Mouse (Mus musculus): ENCODE results near the gene Tent5b. TPM values are rescaled to one million over a fixed set of nuclear protein-coding genes. Genes with fewer than 3 reads are reported as not detected.
"Not testable (repeated sequence)": the region's sequence is repeated elsewhere in the genome, so short reads cannot be mapped to it uniquely, and the experiment has no call there.

The Tent5b gene
- polyA plus RNA-seq, 1 experiment from 2014 or later: 0.71 TPM

GRCm38 (mm10) chr4:133495711-133496110 lies 15.8 kb downstream of the Tent5b start:
- Histone ChIP-seq H3K36me3 (replicated peaks) (no peaks in the 10 kb centered on the region), H3K4me3 (no peak overlapping the region), H3K27me3 (ENCODE audit: poor library complexity, severe bottlenecking) (peaks cover 77% of the 10 kb centered on the region), H3K27ac (no peak overlapping the region), H3K4me1 (peaks cover 46% of the 10 kb centered on the region), H3K9me3 (no peaks in the 10 kb centered on the region)
- WGBS: 33% methylated on average over 7 of the region's 7 CpGs
- no peak for DNase-seq (ENCODE audit: extremely low spot score, low spot score)

GRCm38 (mm10) chr4:133496738-133497445 lies 17.0 kb downstream of the Tent5b start:
- 30% methylated on average over 6 of the region's 6 CpGs for WGBS
- peak overlapping the region; percentile 73 for H3K4me3 ChIP-seq

GRCm38 (mm10) chr4:133497461-133498159 lies 17.7 kb downstream of the Tent5b start:
- Histone ChIP-seq H3K9me3 (no peaks in the 10 kb centered on the region), H3K4me3 (peak overlapping the region; percentile 73), H3K27ac (peak overlapping the region; percentile 73), H3K4me1 (peaks cover 38% of the 10 kb centered on the region), H3K27me3 (ENCODE audit: poor library complexity, severe bottlenecking) (peaks cover 96% of the 10 kb centered on the region), H3K36me3 (replicated peaks) (no peaks in the 10 kb centered on the region)
- no peak for DNase-seq (ENCODE audit: extremely low spot score, low spot score)
- under 1% methylated on average over 70 of the region's 70 CpGs for WGBS

More at GRCm38 (mm10) chr4:133496738-133497445, 17.0 kb downstream of the Tent5b start:
- no peak overlapping the region for H3K27ac ChIP-seq
- no peaks in the 10 kb centered on the region for H3K9me3 ChIP-seq
- peaks cover 41% of the 10 kb centered on the region for H3K4me1 ChIP-seq
- H3K36me3 ChIP-seq (replicated peaks): no peaks in the 10 kb centered on the region
- DNase-seq (ENCODE audit: extremely low spot score, low spot score): no peak
- peaks cover 89% of the 10 kb centered on the region for H3K27me3 ChIP-seq (ENCODE audit: poor library complexity, severe bottlenecking)

GRCm38 (mm10) chr4:133498160-133498724 lies 18.3 kb downstream of the Tent5b start, which contains the start of gene Trnp1:
Gene Trnp1, minus strand, starts transcription at chr4:133498550.
- peak within 1 kb of the TSS; percentile 73 for H3K4me3 ChIP-seq
- peak within 1 kb of the TSS; percentile 73 for H3K27ac ChIP-seq
- DNase-seq (ENCODE audit: extremely low spot score, low spot score): peak; percentile 79
- H3K9me3 ChIP-seq: no peaks in the 10 kb centered on the region
- H3K36me3 ChIP-seq (replicated peaks): no peaks in the 10 kb centered on the region
- peaks cover 99% of the 10 kb centered on the region for H3K27me3 ChIP-seq (ENCODE audit: poor library complexity, severe bottlenecking)
- H3K4me1 ChIP-seq: peaks cover 38% of the 10 kb centered on the region
- under 1% methylated on average over 53 of the region's 53 CpGs for WGBS

GRCm38 (mm10) chr4:133501514-133501913 lies 21.6 kb downstream of the Tent5b start:
- peaks cover 28% of the 10 kb centered on the region for H3K4me1 ChIP-seq
- no peak for DNase-seq (ENCODE audit: extremely low spot score, low spot score)
- H3K4me3 ChIP-seq: no peak overlapping the region
- peaks cover 97% of the 10 kb centered on the region for H3K27me3 ChIP-seq (ENCODE audit: poor library complexity, severe bottlenecking)
- 62% methylated on average over 7 of the region's 7 CpGs for WGBS
- no peak overlapping the region for H3K27ac ChIP-seq
- H3K9me3 ChIP-seq: no peaks in the 10 kb centered on the region
- H3K36me3 ChIP-seq (replicated peaks): no peaks in the 10 kb centered on the region

- WGBS: 75% methylated on average over 5 of the region's 5 CpGs
- Histone ChIP-seq H3K9me3 (no peaks in the 10 kb centered on the region), H3K36me3 (replicated peaks) (no peaks in the 10 kb centered on the region), H3K4me1 (0 out of 2 replicates have a peak, but pooled peaks cover 3% of the 10 kb centered on the region), H3K27me3 (ENCODE audit: poor library complexity, severe bottlenecking) (peaks cover 94% of the 10 kb centered on the region), H3K4me3 (no peak overlapping the region), H3K27ac (no peak overlapping the region)
- no peak for DNase-seq (ENCODE audit: extremely low spot score, low spot score)
Measured at GRCm38 (mm10) chr4:133504300-133504699, 24.4 kb downstream of the Tent5b start.

- 72% methylated on average over 9 of the region's 9 CpGs for WGBS
- H3K36me3 ChIP-seq (replicated peaks): no peaks in the 10 kb centered on the region
- no peak overlapping the region for H3K27ac ChIP-seq
- H3K4me3 ChIP-seq: no peak overlapping the region
- H3K9me3 ChIP-seq: no peaks in the 10 kb centered on the region
- no peaks in the 10 kb centered on the region for H3K4me1 ChIP-seq
- DNase-seq (ENCODE audit: extremely low spot score, low spot score): no peak
- peaks cover 88% of the 10 kb centered on the region for H3K27me3 ChIP-seq (ENCODE audit: poor library complexity, severe bottlenecking)
Measured at GRCm38 (mm10) chr4:133504755-133505485, 25.0 kb downstream of the Tent5b start.

- H3K4me1 ChIP-seq: no peaks in the 10 kb centered on the region
- H3K36me3 ChIP-seq (replicated peaks): no peaks in the 10 kb centered on the region
- H3K4me3 ChIP-seq: no peak overlapping the region
- no peak overlapping the region for H3K27ac ChIP-seq
- no peak for DNase-seq (ENCODE audit: extremely low spot score, low spot score)
- H3K9me3 ChIP-seq: no peaks in the 10 kb centered on the region
- WGBS: 81% methylated on average over 5 of the region's 5 CpGs
- H3K27me3 ChIP-seq (ENCODE audit: poor library complexity, severe bottlenecking): peaks cover 79% of the 10 kb centered on the region
Measured at GRCm38 (mm10) chr4:133506573-133506972, 26.6 kb downstream of the Tent5b start.

GRCm38 (mm10) chr4:133508990-133509389 lies 29.1 kb downstream of the Tent5b start:
- no peaks in the 10 kb centered on the region for H3K4me1 ChIP-seq
- H3K36me3 ChIP-seq (replicated peaks): no peaks in the 10 kb centered on the region
- 87% methylated on average over 7 of the region's 7 CpGs for WGBS
- DNase-seq (ENCODE audit: extremely low spot score, low spot score): no peak
- H3K27me3 ChIP-seq (ENCODE audit: poor library complexity, severe bottlenecking): peaks cover 56% of the 10 kb centered on the region
- H3K9me3 ChIP-seq: no peaks in the 10 kb centered on the region
- no peak overlapping the region for H3K27ac ChIP-seq
- no peak overlapping the region for H3K4me3 ChIP-seq

- Histone ChIP-seq H3K27ac (no peak overlapping the region), H3K27me3 (ENCODE audit: poor library complexity, severe bottlenecking) (peaks cover 38% of the 10 kb centered on the region), H3K36me3 (replicated peaks) (no peaks in the 10 kb centered on the region), H3K4me1 (no peaks in the 10 kb centered on the region), H3K9me3 (no peaks in the 10 kb centered on the region), H3K4me3 (no peak overlapping the region)
- no peak for DNase-seq (ENCODE audit: extremely low spot score, low spot score)
- WGBS: 77% methylated on average over 5 of the region's 5 CpGs
Measured at GRCm38 (mm10) chr4:133511050-133511449, 31.1 kb downstream of the Tent5b start.

- H3K27ac ChIP-seq; DNase-seq (ENCODE audit: extremely low spot score, low spot score); H3K36me3 ChIP-seq (replicated peaks); H3K4me3 ChIP-seq; H3K9me3 ChIP-seq; H3K4me1 ChIP-seq: not testable (repeated sequence)
- peaks cover 37% of the 10 kb centered on the region for H3K27me3 ChIP-seq (ENCODE audit: poor library complexity, severe bottlenecking)
- WGBS: 58% methylated on average over 5 of the region's 5 CpGs
Measured at GRCm38 (mm10) chr4:133512511-133512910, 32.6 kb downstream of the Tent5b start.

GRCm38 (mm10) chr4:133512972-133513371 lies 33.0 kb downstream of the Tent5b start:
- H3K27me3 ChIP-seq (ENCODE audit: poor library complexity, severe bottlenecking): peaks cover 38% of the 10 kb centered on the region
- H3K36me3 ChIP-seq (replicated peaks): no peaks in the 10 kb centered on the region
- 17% methylated on average over 8 of the region's 8 CpGs for WGBS
- no peaks in the 10 kb centered on the region for H3K4me1 ChIP-seq
- no peak overlapping the region for H3K4me3 ChIP-seq
- H3K27ac ChIP-seq: no peak overlapping the region
- no peaks in the 10 kb centered on the region for H3K9me3 ChIP-seq
- DNase-seq (ENCODE audit: extremely low spot score, low spot score): peak; percentile 67

Data from forebrain, embryonic 10.5 days (tissue).